Mouse (Mus musculus): ENCODE data around the gene Nrxn3.

Gene Nrxn3

GRCm38 (mm10) chr12:89817072-89817773, 1094.5 kb downstream of the Nrxn3 start:
- no peak for DNase-seq (ENCODE audit: low spot score)

- DNase-seq (ENCODE audit: low spot score), result no peak
Observed at GRCm38 (mm10) chr12:89818200-89818599, 1095.5 kb downstream of the Nrxn3 start.

GRCm38 (mm10) chr12:89822141-89822540, 1099.5 kb downstream of the Nrxn3 start:
- DNase-seq (ENCODE audit: low spot score), result no peak

DNA sequence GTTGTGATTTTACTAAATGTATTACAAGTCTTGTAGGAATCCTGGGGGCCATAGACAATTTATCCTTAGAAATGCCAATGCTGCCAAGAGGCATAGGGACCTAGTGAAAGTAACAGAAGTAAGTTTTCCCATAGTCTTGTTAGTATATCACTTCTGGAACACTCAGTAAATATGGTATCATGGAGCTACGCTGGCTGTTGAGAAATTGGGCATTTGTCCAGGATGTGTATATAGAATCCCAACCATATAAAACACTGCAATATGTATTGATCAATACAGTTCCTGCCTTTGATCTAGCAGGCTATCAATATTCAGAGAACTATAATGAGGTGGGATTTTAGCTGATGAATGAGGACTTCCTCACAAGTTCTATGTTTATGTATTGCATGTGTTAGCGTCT, 1107.3 kb downstream of the Nrxn3 start:
- DNase-seq (ENCODE audit: low spot score), result no peak

DNA sequence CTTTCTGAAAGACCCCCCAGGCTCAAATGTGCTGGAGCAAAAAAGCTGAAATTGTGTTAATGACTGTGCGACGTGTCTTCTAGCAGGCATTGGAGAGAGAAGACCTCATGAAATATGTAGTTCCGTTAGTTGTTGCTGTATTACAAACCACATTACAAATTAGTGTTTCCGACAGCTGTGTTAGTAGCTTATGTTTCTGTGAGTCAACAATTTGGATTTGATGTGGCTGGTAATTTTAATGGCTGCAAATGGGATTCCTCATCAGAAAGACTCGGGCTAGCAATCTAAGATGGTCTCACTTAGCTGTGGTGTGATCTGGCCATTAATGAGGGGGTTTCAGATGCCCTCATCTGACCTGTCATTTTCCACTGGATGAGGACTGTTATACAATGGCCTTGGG, 1107.7 kb downstream of the Nrxn3 start:
- no peak for DNase-seq (ENCODE audit: low spot score)

- no peak for DNase-seq (ENCODE audit: low spot score)
Observed at GRCm38 (mm10) chr12:89831300-89831699, 1108.6 kb downstream of the Nrxn3 start.

DNA sequence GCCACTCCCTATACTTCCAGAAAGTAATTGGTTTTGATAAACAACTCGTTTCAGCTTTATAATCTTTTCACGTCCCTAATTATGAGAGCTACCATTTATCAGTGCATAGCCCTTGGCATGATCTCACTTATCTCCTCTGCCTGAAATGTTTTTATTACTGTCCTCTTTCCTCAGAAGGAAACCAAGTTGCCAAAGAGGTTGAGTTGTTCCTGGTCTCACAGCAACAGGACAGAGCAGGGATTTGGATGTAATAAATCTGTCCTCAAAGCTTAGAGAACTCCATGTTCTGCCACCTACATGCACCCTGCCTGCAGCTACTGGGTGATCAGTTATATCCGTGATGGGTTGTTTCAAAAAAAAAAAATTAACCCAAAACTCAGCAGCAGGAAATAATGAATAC, 1113.6 kb downstream of the Nrxn3 start:
- DNase-seq (ENCODE audit: low spot score), result no peak

DNA sequence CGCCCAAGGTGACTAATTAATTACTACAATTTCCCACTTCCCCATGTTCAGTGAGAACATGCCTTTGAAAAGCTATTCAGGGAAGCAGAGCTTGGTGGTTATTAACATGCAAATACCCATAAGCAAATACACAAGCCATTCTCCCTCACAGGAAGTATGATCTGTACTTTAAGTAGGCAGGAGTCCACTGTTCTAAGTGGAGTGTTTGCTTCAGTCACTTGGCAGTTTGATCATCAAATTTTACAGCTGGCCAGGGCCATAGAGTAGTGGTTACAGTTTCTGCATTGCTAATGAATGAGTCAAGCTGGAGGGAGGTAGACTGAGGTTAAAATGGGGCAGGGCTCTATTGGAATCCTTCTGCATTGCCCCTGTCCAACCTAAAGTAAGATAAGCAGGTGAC, 1120.2 kb downstream of the Nrxn3 start:
- no peak for DNase-seq (ENCODE audit: low spot score)

DNA sequence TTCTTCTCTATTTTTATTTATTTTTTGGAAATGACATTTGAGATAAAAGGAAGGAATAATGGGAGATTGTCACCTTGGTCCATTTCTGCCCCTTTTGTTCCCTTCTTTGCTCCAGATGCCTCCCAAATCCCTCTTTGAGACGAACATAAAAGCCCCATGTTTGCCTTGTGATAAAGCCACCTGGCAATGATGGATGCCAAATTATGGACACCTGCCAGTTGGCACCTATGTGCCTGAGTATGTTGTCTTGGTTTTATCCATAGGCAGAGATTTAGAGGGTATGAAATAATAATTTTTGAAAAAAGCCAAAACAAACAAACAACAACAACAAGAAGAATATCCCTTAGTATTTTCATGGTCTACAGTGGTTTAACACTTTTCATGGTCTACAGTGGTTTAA, 1125.4 kb downstream of the Nrxn3 start:
- no peak for DNase-seq (ENCODE audit: low spot score)

- DNase-seq (ENCODE audit: low spot score), result no peak
Observed at GRCm38 (mm10) chr12:89854355-89854754, 1131.7 kb downstream of the Nrxn3 start.

- no peak for DNase-seq (ENCODE audit: low spot score)
Observed at GRCm38 (mm10) chr12:89867124-89867523, 1144.4 kb downstream of the Nrxn3 start.

GRCm38 (mm10) chr12:89882617-89883370, 1160.1 kb downstream of the Nrxn3 start:
- no peak for DNase-seq (ENCODE audit: low spot score)

- no peak for DNase-seq (ENCODE audit: low spot score)
Observed at GRCm38 (mm10) chr12:89884576-89884975, 1161.9 kb downstream of the Nrxn3 start.

- DNase-seq (ENCODE audit: low spot score), result no peak
Observed at GRCm38 (mm10) chr12:89888647-89889046, 1166.0 kb downstream of the Nrxn3 start.

DNA sequence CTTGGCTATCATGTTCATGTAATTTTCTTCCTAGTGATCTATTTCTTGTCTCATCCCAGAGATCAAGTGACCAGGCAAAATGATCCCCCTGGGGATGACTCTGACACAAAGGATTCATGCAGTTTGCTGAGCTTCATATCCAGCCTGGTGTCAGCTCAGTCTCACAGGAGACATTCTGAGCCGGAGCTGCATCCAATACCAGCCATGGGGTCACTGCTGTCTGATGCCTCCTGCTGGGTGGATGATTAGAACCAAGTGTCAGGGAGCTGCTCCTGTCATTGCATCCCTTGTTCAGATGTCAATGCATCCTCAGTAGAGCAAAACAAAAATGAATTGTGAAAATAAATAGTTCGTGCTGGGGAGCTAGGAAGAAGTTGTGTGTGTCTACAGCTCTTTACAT, 1174.2 kb downstream of the Nrxn3 start:
- no peak for DNase-seq (ENCODE audit: low spot score)

GRCm38 (mm10) chr12:89909578-89909977, 1186.9 kb downstream of the Nrxn3 start:
- DNase-seq (ENCODE audit: low spot score), result no peak

DNA sequence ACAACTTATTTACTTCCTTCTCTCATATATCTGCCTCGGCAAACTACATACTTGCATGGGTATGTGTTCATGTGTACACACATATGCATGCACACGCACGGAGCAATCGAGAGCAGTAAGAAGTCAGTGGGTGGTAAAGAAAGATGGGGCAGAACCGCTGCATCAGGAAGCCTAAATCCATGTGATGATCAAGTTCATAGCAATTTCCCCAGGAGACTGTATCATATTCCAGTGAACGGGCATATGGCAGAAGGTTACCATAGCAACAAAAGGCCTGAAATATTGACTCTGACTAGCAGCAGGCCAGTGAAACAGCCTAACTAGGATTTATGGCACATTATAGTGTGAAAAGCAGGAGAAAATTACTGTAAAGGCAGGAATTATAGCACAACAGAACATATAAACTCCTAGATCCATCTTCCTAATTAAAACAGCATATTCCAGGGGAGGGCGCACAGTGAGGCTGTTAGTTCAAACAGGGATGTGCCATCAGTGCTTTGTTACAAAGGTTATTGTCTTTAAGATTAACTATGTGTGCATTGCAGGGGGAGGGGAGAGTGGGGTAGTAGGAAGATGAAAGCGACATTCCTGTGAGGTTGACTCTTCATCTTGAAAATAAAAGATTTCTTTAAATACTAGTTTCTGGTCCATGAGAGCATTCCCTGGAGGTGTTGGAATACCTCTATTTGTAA, 1195.6 kb downstream of the Nrxn3 start:
- no peak for DNase-seq (ENCODE audit: low spot score)

DNA sequence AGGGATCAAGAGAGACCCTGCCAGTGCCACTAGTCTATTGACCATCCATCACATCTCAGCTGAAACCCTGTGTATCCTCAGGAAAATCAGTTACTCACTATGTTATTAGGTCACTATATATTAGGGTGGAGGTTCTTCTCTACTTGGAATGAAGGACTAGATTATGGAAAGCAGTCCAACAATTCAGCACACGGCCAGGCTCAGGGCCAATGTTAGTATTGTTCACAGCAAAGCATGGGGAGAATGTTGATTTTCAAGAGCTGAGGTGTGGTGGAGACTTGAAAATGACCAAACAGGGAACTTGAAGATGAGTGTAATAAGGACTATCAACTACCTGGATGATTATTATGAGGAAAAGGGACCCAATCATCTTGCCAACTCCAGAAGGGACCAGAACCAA, 1209.7 kb downstream of the Nrxn3 start:
- DNase-seq (ENCODE audit: low spot score), result no peak

GRCm38 (mm10) chr12:89933630-89934029, 1211.0 kb downstream of the Nrxn3 start:
- no peak for DNase-seq (ENCODE audit: low spot score)

DNA sequence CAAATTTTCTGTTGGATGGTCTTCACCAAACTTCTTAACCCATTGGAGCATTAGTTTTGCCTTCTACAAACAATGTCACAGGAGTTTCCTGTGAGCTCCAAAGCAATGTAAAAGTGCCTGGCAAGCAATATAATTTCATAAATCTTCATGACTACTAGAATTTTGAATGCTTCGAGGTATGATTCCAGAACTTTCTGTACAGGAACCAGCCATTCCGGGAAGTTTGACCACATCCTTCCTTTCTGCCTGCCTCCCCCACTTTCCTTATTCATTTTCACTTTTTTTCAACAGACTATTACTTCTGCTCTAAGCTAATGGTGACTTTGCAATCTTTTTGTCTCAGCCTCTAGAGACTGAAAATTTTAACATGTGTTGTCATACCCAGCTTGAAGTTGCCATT, 1218.1 kb downstream of the Nrxn3 start:
- DNase-seq (ENCODE audit: low spot score), result no peak

DNA sequence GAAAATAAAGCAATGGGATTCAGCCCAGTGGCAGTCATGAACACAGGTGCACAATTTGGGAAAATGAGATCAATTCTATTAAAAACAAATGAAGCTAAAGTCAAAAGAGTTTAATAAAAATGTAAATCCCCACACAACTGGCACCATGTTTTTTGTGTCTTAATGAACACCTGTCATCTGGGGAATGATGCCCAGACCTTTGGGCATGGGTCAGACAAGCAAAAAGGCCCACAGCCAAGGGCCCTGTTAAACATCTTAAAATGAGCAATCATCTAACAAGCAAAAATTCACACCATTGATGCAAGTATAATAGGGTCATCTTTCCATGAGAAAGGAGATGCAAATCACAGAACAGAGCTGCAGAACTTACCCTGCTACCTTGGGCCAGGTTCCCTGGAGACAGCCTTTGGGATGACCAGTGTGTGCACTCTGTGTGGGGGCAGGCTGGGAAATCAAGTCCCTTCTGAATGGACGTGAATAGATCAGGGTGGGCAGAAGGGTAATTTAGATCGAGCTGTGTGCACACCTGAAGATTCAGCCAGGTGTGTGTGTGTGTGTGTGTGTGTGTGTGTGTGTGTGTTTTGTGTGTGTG, 1223.3 kb downstream of the Nrxn3 start:
- no peak for DNase-seq (ENCODE audit: low spot score)

DNA sequence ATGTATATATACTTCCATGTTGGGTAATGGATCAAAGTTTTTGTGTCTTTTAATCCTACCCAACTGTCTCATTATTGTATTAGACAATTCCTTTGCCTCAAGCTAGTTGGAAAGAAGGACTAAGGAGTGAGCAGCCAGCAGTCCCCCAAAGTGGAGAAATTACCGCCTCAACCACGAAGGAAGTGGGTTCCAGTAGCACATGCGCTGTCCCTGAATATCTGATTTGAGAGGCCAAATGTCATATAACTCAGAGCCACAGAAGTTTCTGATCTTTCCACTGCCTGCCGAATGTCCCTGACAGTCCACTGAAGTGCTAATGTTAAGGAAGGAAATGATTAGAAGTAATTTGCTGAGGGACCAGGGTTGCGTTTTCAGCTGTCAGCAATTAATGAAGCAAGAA, 1223.8 kb downstream of the Nrxn3 start:
- DNase-seq (ENCODE audit: low spot score), result no peak

DNA sequence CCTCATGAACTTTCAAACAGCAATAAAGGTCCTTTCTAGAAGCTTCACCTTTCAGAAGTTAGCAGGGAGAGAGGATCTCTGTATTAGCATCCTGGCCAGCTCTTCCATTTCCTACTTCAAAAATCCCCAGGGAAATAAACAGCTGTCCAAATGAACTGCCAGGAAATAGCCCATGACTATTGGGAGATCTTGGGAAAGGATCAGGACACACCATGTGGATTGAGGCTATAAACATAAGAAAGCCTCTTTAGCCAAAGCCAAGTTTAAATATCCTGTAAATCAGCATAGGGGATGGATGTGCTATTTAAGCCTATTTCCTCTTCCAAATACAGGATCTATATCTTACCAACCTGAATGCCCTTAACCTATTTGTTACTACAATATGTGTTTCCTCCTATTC, 1230.6 kb downstream of the Nrxn3 start:
- DNase-seq (ENCODE audit: low spot score), result no peak
